Mouse (Mus musculus) heart, postnatal 0 days (tissue): Measurements from ENCODE around the gene Zdhhc19. TPM values are rescaled to one million over a fixed set of nuclear protein-coding genes. Genes with fewer than 3 reads are reported as not detected.
A peak's percentile ranks its signal among the peaks of the same experiment; 100 is the strongest.
"Not testable (repeated sequence)": the region's sequence is repeated elsewhere in the genome, so short reads cannot be mapped to it uniquely, and the experiment has no call there.

Source experiments
- ATAC-seq: fragments of 200-750 bp; cut with Nextera tagmentation; 2 replicates; pipeline ENCODE4 v1.8.0; 2017; ENCODE audit warnings: low read depth, moderate number of reproducible peaks, moderate library complexity; ENCODE audit not compliant: insufficient read depth
- DNase-seq: peaks from one replicate; pipeline ENCODE4 v3.0.0-alpha.2; 2016; ENCODE audit warnings: low spot score
- H3K27ac ChIP-seq: fragments of 300-500 bp; sonication (generic); 2 replicates; pipeline ENCODE4 v1.5.1; 2014; ENCODE audit warnings: low read depth, mild to moderate bottlenecking
- H3K27me3 ChIP-seq: fragments of 300-500 bp; sonication (generic); 2 replicates; pipeline ENCODE4 v1.6.1; 2014; ENCODE audit warnings: low read length, mixed read lengths; ENCODE audit not compliant: control insufficient read depth, insufficient read depth
- H3K36me3 ChIP-seq: fragments of 300-500 bp; sonication (generic); replicated peaks from 2 replicates; pipeline ENCODE4 v1.6.1; 2014; ENCODE audit warnings: low read length, mixed read lengths; ENCODE audit not compliant: control insufficient read depth, insufficient read depth
- H3K4me1 ChIP-seq: fragments of 300-500 bp; sonication (generic); 2 replicates; pipeline ENCODE4 v1.6.1; 2014; ENCODE audit warnings: antibody characterized with exemption; ENCODE audit not compliant: control insufficient read depth, insufficient read depth
- H3K4me2 ChIP-seq: fragments of 300-500 bp; sonication (generic); 2 replicates; pipeline ENCODE4 v1.6.1; 2014; ENCODE audit warnings: low read depth, mild to moderate bottlenecking, low read length, moderate library complexity
- H3K4me3 ChIP-seq: fragments of 300-500 bp; sonication (generic); 2 replicates; pipeline ENCODE4 v1.5.1; 2014; ENCODE audit warnings: low read depth, low read length
- H3K9ac ChIP-seq: fragments of 300-500 bp; sonication (generic); replicated peaks from 2 replicates; pipeline ENCODE4 v1.6.1; 2014; ENCODE audit warnings: low read depth, low read length, mixed read lengths
- H3K9me3 ChIP-seq: fragments of 300-500 bp; sonication (generic); replicated peaks from 2 replicates; pipeline ENCODE4 v1.6.1; 2016; ENCODE audit warnings: low read length; ENCODE audit not compliant: control insufficient read depth
- CTCF ChIP-seq: IDR thresholded peaks from 2 replicates; pipeline ENCODE4 v1.5.1; 2016; ENCODE audit warnings: antibody characterized with exemption, control low read depth, low read depth
- EP300 ChIP-seq: IDR thresholded peaks from 2 replicates; pipeline ENCODE4 v1.6.1; 2016; ENCODE audit warnings: antibody characterized with exemption, low read depth
- WGBS: fragments of 180-500 bp; shearing (Covaris S2); extraction: QIAGEN DNeasy Blood & Tissue Kit; methylation state at CpG from one replicate; pipeline ENCODE4 v1.1.7; 2014; 5-methylcytosine and 5-hydroxymethylcytosine counted together
- polyA plus RNA-seq: library from polyadenylated mRNA; unstranded; fragments of >200 nt; fragmentation: Nextera tagmentation; extraction: Ambion mirVana; gene quantifications from 2 replicates; pipeline ENCODE4 v1.2.1, GENCODE M21; 2015
- total RNA-seq: library from RNA; depleted of rRNA; stranded (reverse); fragments of >200 nt; gene quantifications from 2 replicates; pipeline ENCODE4 v1.2.3, GENCODE M21; 2014; ENCODE audit warnings: low replicate concordance

The Zdhhc19 gene
- total and polyA plus RNA-seq, 2 experiments from 2014 or later, result not detected

GRCm38 (mm10) chr16:32487234-32488111, 8.6 kb upstream of the Zdhhc19 start, which contains the start of gene Slc51a:
TSS of gene Slc51a (minus strand) at chr16:32487879.
- peak; percentile 94 for ATAC-seq
- WGBS, result 29% methylated on average over 15 of the region's 15 CpGs

GRCm38 (mm10) chr16:32488939-32489338, 7.1 kb upstream of the Zdhhc19 start:
- Histone ChIP-seq H3K9ac (no peak overlapping the region), H3K4me1 (peaks cover 10% of the 10 kb centered on the region; the same call in 1 of the 2 replicates), H3K4me3 (no peak overlapping the region), H3K4me2 (no peak overlapping the region), H3K27me3 (no peaks in the 10 kb centered on the region), H3K36me3 (no peaks in the 10 kb centered on the region), H3K27ac (no peak overlapping the region), H3K9me3 (no peaks in the 10 kb centered on the region)
- TF ChIP-seq CTCF, result no peak
- no peak for TF ChIP-seq EP300
- ATAC-seq (no peak), DNase-seq (no peak)
- 100% methylated on average over 3 of the region's 3 CpGs for WGBS

More at GRCm38 (mm10) chr16:32487234-32488111, 8.6 kb upstream of the Zdhhc19 start, which contains the start of gene Slc51a:
- no peaks in the 10 kb centered on the region for H3K27me3 ChIP-seq
- H3K27ac ChIP-seq, result peak within 1 kb of the TSS; percentile 67
- H3K4me1 ChIP-seq, result peaks cover 10% of the 10 kb centered on the region; the same call in 1 of the 2 replicates
- peak within 1 kb of the TSS; percentile 4; the same call in 1 of the 2 replicates for H3K4me2 ChIP-seq
- H3K9me3 ChIP-seq, result no peaks in the 10 kb centered on the region
- no peaks in the 10 kb centered on the region for H3K36me3 ChIP-seq
- no peak for TF ChIP-seq CTCF
- peak; percentile 68; the same call in 1 of the 2 replicates for TF ChIP-seq EP300
- peak; percentile 73 for DNase-seq
- H3K4me3 ChIP-seq, result no peak within 1 kb of the TSS
- no peak within 1 kb of the TSS for H3K9ac ChIP-seq

GRCm38 (mm10) chr16:32494371-32494770, 1.7 kb upstream of the Zdhhc19 start:
- H3K9ac ChIP-seq, H3K4me3 ChIP-seq, H3K36me3 ChIP-seq, ATAC-seq, H3K9me3 ChIP-seq, DNase-seq, H3K27me3 ChIP-seq, H3K4me2 ChIP-seq, H3K4me1 ChIP-seq, H3K27ac ChIP-seq: not testable (repeated sequence)
- 75% methylated on average over 6 of the region's 6 CpGs for WGBS

GRCm38 (mm10) chr16:32498996-32499395, 2.9 kb downstream of the Zdhhc19 start:
- DNase-seq, result no peak
- ATAC-seq, result no peak
- no peaks in the 10 kb centered on the region for H3K4me1 ChIP-seq
- TF ChIP-seq CTCF (no peak), EP300 (no peak)
- H3K36me3 ChIP-seq, result no peaks in the 10 kb centered on the region
- no peak overlapping the region for H3K27ac ChIP-seq
- no peak overlapping the region for H3K4me3 ChIP-seq
- 65% methylated on average over 13 of the region's 13 CpGs for WGBS
- no peak overlapping the region for H3K9ac ChIP-seq
- no peaks in the 10 kb centered on the region for H3K9me3 ChIP-seq
- 0 out of 2 replicates have a peak, but pooled peaks cover 6% of the 10 kb centered on the region for H3K27me3 ChIP-seq
- H3K4me2 ChIP-seq, result no peak overlapping the region

- peak overlapping the region; percentile 23; the same call in 1 of the 2 replicates for H3K4me3 ChIP-seq
- no peak overlapping the region for H3K9ac ChIP-seq
- peak overlapping the region; percentile 55 for H3K4me2 ChIP-seq
- 0 out of 2 replicates have a peak, but pooled peaks cover 6% of the 10 kb centered on the region for H3K27me3 ChIP-seq
- ATAC-seq (peak; percentile 91), DNase-seq (peak; percentile 77)
- WGBS, result 9% methylated on average over 22 of the region's 22 CpGs
- no peaks in the 10 kb centered on the region for H3K9me3 ChIP-seq
- no peaks in the 10 kb centered on the region for H3K36me3 ChIP-seq
- no peaks in the 10 kb centered on the region for H3K4me1 ChIP-seq
- H3K27ac ChIP-seq, result no peak overlapping the region
- TF ChIP-seq EP300 (no peak), CTCF (peak; percentile 96)
These were observed 3.5 kb downstream of the Zdhhc19 start for GRCm38 (mm10) chr16:32499430-32500037.
